Mouse (Mus musculus) liver, embryonic 14.5 days (tissue): ENCODE data around the gene Vav3.

Experiments used
- CTCF ChIP-seq: IDR thresholded peaks from 2 replicates; pipeline ENCODE4 v1.5.1; 2016; ENCODE audit warnings: antibody characterized with exemption, low read depth, control low read depth
- EP300 ChIP-seq: IDR thresholded peaks from 2 replicates; pipeline ENCODE4 v1.6.1; 2016; ENCODE audit warnings: antibody characterized with exemption, low read depth

DNA sequence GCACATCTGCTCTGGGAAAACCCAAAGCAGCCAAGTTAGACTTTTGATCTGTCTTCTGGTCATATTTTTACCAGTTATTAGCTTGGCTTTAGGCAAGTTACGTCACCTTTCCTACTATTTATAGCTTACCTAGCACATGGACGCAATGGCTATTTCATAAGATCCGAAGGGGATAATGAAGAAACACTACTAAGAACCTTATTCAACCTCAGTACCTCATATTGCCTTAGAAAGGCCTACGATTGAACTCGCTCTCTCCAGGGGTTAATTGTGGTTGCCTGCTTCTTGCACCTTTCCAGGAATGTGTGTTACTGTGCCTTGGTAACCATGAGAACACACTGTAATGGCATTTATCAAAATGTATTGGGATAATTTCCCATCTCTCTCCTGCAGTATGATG lies 61.1 kb downstream of the Vav3 start:
- TF ChIP-seq CTCF (no peak), EP300 (no peak)
